Mouse (Mus musculus): ENCODE data around the gene Fam178b. TPM values are rescaled to one million over a fixed set of nuclear protein-coding genes. Genes with fewer than 3 reads are reported as not detected.
A peak's percentile ranks its signal among the peaks of the same experiment; 100 is the strongest.

Gene Fam178b
- 3.4 and 4.5 TPM in 2 replicates for polyA plus RNA-seq (2015; fragmentation: Nextera tagmentation; extraction: Ambion mirVana)

- no peak within 1 kb of the TSS for H3K27ac ChIP-seq
- H3K9me3 ChIP-seq: no peaks in the 10 kb centered on the region
- H3K9ac ChIP-seq: no peak within 1 kb of the TSS
- H3K4me2 ChIP-seq: no peak within 1 kb of the TSS
- H3K4me1 ChIP-seq: peaks cover 6% of the 10 kb centered on the region; the same call in 1 of the 2 replicates
- WGBS: 89% methylated on average over 39 of the region's 39 CpGs
- H3K27me3 ChIP-seq: no peaks in the 10 kb centered on the region
- no peaks in the 10 kb centered on the region for H3K36me3 ChIP-seq
- ATAC-seq (ENCODE audit: borderline replicate concordance, extremely low read depth, low FRiP score, low TSS enrichment): no peak
- no peak within 1 kb of the TSS for H3K4me3 ChIP-seq
Observed at GRCm38 (mm10) chr1:36682620-36683355, at the start of gene Fam178b. Gene Fam178b (minus strand): TSS chr1:36683183.

GRCm38 (mm10) chr1:36724057-36724431, 41.1 kb upstream of the Fam178b start:
- Histone ChIP-seq H3K27me3 (no peaks in the 10 kb centered on the region), H3K4me1 (no peaks in the 10 kb centered on the region), H3K36me3 (no peaks in the 10 kb centered on the region), H3K4me2 (no peak overlapping the region), H3K9ac (no peak overlapping the region), H3K4me3 (no peak overlapping the region), H3K9me3 (no peaks in the 10 kb centered on the region), H3K27ac (no peak overlapping the region)
- 73% methylated on average over 4 of the region's 4 CpGs for WGBS
- ATAC-seq (ENCODE audit: borderline replicate concordance, extremely low read depth, low FRiP score, low TSS enrichment): no peak

DNA sequence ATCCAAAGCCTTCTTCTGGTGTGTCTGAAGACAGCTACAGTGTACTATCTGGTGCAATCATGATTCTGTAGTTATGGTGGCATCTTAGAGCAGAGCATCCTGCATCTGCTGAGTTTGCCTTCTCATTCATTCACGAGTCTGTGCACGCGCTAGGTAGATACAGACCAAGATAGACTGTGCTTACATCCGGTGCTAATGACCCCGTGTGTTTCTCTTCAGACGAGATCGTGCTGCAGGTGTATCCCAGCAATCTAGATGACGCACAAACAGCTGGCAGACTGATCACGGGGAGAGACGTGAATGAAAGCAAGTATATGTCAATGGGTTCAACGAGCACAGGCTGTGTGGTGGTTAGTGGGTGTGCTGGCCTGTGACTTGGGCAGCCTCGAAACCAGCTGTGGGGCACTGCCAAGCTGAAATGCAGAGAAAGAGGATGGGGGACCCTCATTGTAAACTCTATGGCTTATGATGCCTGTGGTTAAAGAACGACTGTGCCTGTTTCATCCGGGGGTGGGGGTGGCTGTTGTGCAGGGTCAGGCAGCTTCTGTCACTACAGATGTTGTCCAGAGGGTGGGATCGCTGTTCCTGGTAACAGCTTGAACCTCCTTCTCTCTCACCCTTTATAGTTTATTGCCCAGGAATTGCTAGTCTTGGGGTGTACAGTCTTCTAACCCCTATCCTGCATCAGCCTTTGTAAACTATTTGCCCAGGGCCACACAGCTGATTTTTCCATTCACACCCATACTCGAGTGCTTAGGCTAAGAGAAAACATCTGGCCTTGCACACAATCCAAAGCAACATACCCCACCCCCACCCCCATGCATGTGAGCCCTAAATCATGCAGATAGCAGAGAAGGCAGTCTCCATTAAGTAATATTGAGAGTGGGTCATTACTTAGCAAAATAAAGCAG, 40.4 kb upstream of the Fam178b start:
- Histone ChIP-seq H3K27me3 (no peaks in the 10 kb centered on the region), H3K4me1 (no peaks in the 10 kb centered on the region), H3K9me3 (no peaks in the 10 kb centered on the region), H3K4me3 (no peak overlapping the region), H3K36me3 (no peaks in the 10 kb centered on the region), H3K9ac (no peak overlapping the region), H3K27ac (no peak overlapping the region), H3K4me2 (no peak overlapping the region)
- peak; percentile 55; the same call in 1 of the 2 replicates for ATAC-seq (ENCODE audit: borderline replicate concordance, extremely low read depth, low FRiP score, low TSS enrichment)
- WGBS: 60% methylated on average over 16 of the region's 16 CpGs

DNA sequence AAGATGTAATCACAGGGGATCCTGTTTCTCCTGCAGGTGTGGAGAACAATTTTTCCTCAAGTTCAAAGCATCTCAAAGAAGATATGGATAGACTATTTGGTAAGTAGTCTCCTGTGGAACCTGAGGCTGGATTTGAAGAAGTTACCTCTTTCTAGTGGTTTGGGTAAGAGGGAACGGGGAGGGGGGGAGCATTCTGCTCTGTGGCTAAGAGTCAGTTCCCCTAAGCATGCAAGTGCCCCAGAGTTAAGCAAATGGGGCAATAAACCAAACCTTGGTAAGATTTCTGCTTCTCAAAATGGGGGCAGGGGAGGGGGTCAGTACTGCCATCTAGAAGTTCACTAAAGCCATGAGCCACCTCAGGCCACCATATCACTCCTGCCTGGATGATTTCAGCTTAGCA, 35.8 kb upstream of the Fam178b start:
- 96% methylated on average over 1 of the region's 1 CpGs for WGBS

GRCm38 (mm10) chr1:36714311-36714710, 31.3 kb upstream of the Fam178b start, which contains the start of gene Actr1b:
Gene Actr1b (minus strand): TSS chr1:36714422.
- Histone ChIP-seq H3K27me3 (no peaks in the 10 kb centered on the region), H3K27ac (no peak within 1 kb of the TSS), H3K9me3 (no peaks in the 10 kb centered on the region), H3K9ac (no peak within 1 kb of the TSS), H3K4me2 (no peak within 1 kb of the TSS), H3K4me1 (no peaks in the 10 kb centered on the region), H3K36me3 (no peaks in the 10 kb centered on the region), H3K4me3 (no peak within 1 kb of the TSS)
- 84% methylated on average over 5 of the region's 5 CpGs for WGBS
- ATAC-seq (ENCODE audit: borderline replicate concordance, extremely low read depth, low FRiP score, low TSS enrichment): no peak

More for the DNA sequence above, 35.8 kb upstream of the Fam178b start:
- no peak overlapping the region for H3K4me3 ChIP-seq
- ATAC-seq (ENCODE audit: borderline replicate concordance, extremely low read depth, low FRiP score, low TSS enrichment): no peak
- no peaks in the 10 kb centered on the region for H3K4me1 ChIP-seq
- H3K27me3 ChIP-seq: no peaks in the 10 kb centered on the region
- no peaks in the 10 kb centered on the region for H3K9me3 ChIP-seq
- H3K4me2 ChIP-seq: no peak overlapping the region
- H3K27ac ChIP-seq: no peak overlapping the region
- no peak overlapping the region for H3K9ac ChIP-seq
- no peaks in the 10 kb centered on the region for H3K36me3 ChIP-seq

DNA sequence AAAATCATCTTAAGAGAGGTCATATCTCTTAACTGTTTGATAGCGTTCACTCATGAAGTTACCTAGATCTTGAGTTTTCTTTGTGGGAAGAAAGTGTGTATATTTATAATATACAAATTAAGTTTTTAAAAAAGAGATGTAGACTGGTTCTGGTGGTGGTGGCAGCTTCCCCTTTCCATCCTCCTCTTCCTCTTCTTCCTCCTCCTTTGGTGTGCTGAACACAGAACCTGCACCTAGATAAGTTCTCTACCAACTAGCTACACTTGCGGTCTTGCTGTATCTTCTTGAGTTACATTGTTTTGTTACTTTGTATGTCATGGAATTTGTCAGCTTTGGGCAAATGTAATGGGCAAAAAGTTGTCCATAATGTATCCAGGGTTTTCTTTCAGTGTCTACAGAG, 28.1 kb upstream of the Fam178b start:
- Histone ChIP-seq H3K9ac (no peak overlapping the region), H3K27ac (no peak overlapping the region), H3K4me2 (no peak overlapping the region), H3K36me3 (peaks cover 7% of the 10 kb centered on the region), H3K9me3 (no peaks in the 10 kb centered on the region), H3K27me3 (no peaks in the 10 kb centered on the region), H3K4me3 (no peak overlapping the region), H3K4me1 (peaks cover 14% of the 10 kb centered on the region)
- 90% methylated on average over 2 of the region's 2 CpGs for WGBS
- ATAC-seq (ENCODE audit: borderline replicate concordance, extremely low read depth, low FRiP score, low TSS enrichment): no peak

DNA sequence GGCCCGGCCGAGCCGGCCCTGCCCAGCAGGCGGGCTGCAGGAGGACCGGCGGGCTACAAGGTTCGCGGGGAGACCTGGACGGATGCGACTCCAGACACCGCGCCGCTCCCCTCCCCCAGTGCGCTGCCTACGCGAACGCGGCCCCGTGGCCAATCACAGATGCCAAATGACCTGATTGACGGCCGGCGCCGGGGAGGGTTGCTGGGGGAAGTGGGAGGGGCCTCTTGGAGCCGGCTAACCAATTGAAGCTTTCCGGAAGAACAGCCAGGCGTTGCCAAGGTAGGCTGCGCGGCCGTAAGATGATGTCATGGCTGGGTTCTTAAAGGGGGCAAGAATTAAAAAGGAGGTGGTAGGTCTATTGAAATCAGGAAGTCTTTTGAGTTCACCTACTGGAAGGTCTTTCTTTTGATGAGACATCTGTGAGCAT, 26.9 kb upstream of the Fam178b start, which contains the start of gene 4933424G06Rik:
Gene 4933424G06Rik, plus strand, starts transcription at position 296 of the 427 bp plus-strand sequence.
- H3K4me1 ChIP-seq: peaks cover 14% of the 10 kb centered on the region
- no peaks in the 10 kb centered on the region for H3K27me3 ChIP-seq
- H3K4me2 ChIP-seq: peak within 1 kb of the TSS; percentile 76
- peak; percentile 98 for ATAC-seq (ENCODE audit: borderline replicate concordance, extremely low read depth, low FRiP score, low TSS enrichment)
- no peaks in the 10 kb centered on the region for H3K9me3 ChIP-seq
- H3K9ac ChIP-seq: peak within 1 kb of the TSS; percentile 88
- peak within 1 kb of the TSS; percentile 90 for H3K4me3 ChIP-seq
- peak within 1 kb of the TSS; percentile 74 for H3K27ac ChIP-seq
- H3K36me3 ChIP-seq: peaks cover 17% of the 10 kb centered on the region
- under 1% methylated on average over 29 of the region's 29 CpGs for WGBS

- WGBS: under 1% methylated on average over 33 of the region's 33 CpGs
- Histone ChIP-seq H3K4me3 (peak overlapping the region; percentile 90), H3K4me2 (peak overlapping the region; percentile 76), H3K9ac (peak overlapping the region; percentile 88), H3K27ac (peak overlapping the region; percentile 74), H3K27me3 (no peaks in the 10 kb centered on the region), H3K4me1 (peaks cover 14% of the 10 kb centered on the region), H3K9me3 (no peaks in the 10 kb centered on the region), H3K36me3 (peaks cover 24% of the 10 kb centered on the region)
- ATAC-seq (ENCODE audit: borderline replicate concordance, extremely low read depth, low FRiP score, low TSS enrichment): peak; percentile 75
Observed at GRCm38 (mm10) chr1:36709055-36709853, 26.3 kb upstream of the Fam178b start.

DNA sequence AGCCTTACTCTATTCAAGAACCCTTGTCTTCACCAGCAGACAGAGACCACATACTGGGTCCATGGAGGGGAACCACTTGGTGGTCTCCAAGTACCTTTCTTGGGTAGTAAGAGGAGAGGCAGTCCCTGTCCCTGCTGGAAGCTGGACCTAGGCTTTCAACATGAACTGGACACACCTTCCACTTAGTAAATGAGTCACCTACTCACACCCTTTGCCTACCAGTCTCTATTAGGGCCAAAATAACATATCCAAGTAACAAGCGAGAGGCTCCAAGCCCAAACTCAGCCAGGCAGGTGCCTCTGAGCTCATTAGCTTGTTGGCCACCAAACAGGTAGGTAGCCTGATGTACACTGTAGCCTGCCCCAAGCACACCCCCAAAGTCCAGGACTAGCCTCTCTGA, 25.6 kb upstream of the Fam178b start:
- ATAC-seq (ENCODE audit: borderline replicate concordance, extremely low read depth, low FRiP score, low TSS enrichment): no peak
- Histone ChIP-seq H3K27me3 (no peaks in the 10 kb centered on the region), H3K9ac (peak overlapping the region; percentile 88), H3K27ac (no peak overlapping the region), H3K4me3 (peak overlapping the region; percentile 90), H3K4me2 (peak overlapping the region; percentile 76), H3K36me3 (peaks cover 28% of the 10 kb centered on the region), H3K4me1 (peaks cover 14% of the 10 kb centered on the region), H3K9me3 (no peaks in the 10 kb centered on the region)
- 75% methylated on average over 1 of the region's 1 CpGs for WGBS

DNA sequence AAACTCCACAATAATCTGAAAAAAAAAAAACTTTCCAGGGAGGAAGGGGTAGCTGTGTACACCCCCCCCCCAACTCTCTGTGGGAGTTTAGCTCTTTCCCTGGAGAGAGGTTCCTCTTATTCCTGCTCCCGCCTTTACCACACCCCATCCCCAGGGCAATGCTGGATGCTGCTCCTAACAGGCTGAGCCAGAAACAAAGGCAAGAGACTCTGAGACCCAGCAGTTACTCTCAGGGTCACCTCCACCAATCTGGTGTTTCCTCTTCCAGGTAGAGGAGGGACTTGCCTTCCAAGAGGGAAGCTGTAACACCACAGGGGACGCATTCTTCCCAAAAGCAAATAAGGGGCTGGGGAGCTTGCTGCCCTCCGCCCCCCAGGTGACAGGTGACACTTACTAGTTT, 24.8 kb upstream of the Fam178b start:
- no peak overlapping the region for H3K4me3 ChIP-seq
- H3K9ac ChIP-seq: no peak overlapping the region
- no peaks in the 10 kb centered on the region for H3K9me3 ChIP-seq
- H3K4me2 ChIP-seq: 0 out of 2 replicates have a peak overlapping the region, but pooled peaks have one; percentile 76
- H3K36me3 ChIP-seq: peaks cover 36% of the 10 kb centered on the region
- peaks cover 14% of the 10 kb centered on the region for H3K4me1 ChIP-seq
- H3K27me3 ChIP-seq: no peaks in the 10 kb centered on the region
- H3K27ac ChIP-seq: no peak overlapping the region
- 78% methylated on average over 3 of the region's 3 CpGs for WGBS
- no peak for ATAC-seq (ENCODE audit: borderline replicate concordance, extremely low read depth, low FRiP score, low TSS enrichment)

- no peak overlapping the region for H3K4me3 ChIP-seq
- WGBS: 57% methylated on average over 2 of the region's 2 CpGs
- no peaks in the 10 kb centered on the region for H3K27me3 ChIP-seq
- no peak overlapping the region for H3K4me2 ChIP-seq
- H3K36me3 ChIP-seq: peaks cover 43% of the 10 kb centered on the region
- no peak overlapping the region for H3K27ac ChIP-seq
- no peaks in the 10 kb centered on the region for H3K9me3 ChIP-seq
- no peak for ATAC-seq (ENCODE audit: borderline replicate concordance, extremely low read depth, low FRiP score, low TSS enrichment)
- no peak overlapping the region for H3K9ac ChIP-seq
- peaks cover 14% of the 10 kb centered on the region for H3K4me1 ChIP-seq
Observed at GRCm38 (mm10) chr1:36707166-36707565, 24.2 kb upstream of the Fam178b start.

All from lung, embryonic 15.5 days (tissue).